Mouse (Mus musculus) left cerebral cortex, adult 2 months (tissue): ENCODE results near the gene Ptges3. TPM values are rescaled to one million over a fixed set of nuclear protein-coding genes. Genes with fewer than 3 reads are reported as not detected.

Experiments used
- DNase-seq, 2 experiments: peaks; one replicate each; pipeline ENCODE4 v3.0.0; 2021 to 2022; ENCODE audit warnings: low spot score in 2 of 2, mixed read lengths in 1 of 2; ENCODE audit errors: extremely low spot score in 1 of 2
- H3K27ac ChIP-seq: fragments of 200-600 bp; 2 replicates; pipeline ENCODE4 v1.8.1; 2022
- H3K4me3 ChIP-seq: fragments of 200-600 bp; 2 replicates; pipeline ENCODE4 v1.8.1; 2022
- CTCF ChIP-seq: fragments of 200-600 bp; IDR thresholded peaks from 2 replicates; pipeline ENCODE4 v1.8.1; 2022; ENCODE audit warnings: antibody characterized with exemption, mild to moderate bottlenecking, moderate library complexity
- intact Hi-C: fragments of 180-260 bp; cut with DNase I; formaldehyde crosslinking; loops from one replicate; pipeline ENCODE4 v1.15.1; 2025
- microRNA-seq, 2 experiments: library from miRNA; unstranded; fragments of <30 nt; microRNA quantifications; one replicate each; pipeline ENCODE4 v1.2.0; 2021
- total RNA-seq, 2 experiments: library from RNA; stranded (reverse); gene quantifications; 2 replicates each; pipeline ENCODE4 v1.2.3; 2021

Ptges3 gene
- total RNA-seq, 2 experiments from 2014 or later: 121 to 123 TPM

DNA sequence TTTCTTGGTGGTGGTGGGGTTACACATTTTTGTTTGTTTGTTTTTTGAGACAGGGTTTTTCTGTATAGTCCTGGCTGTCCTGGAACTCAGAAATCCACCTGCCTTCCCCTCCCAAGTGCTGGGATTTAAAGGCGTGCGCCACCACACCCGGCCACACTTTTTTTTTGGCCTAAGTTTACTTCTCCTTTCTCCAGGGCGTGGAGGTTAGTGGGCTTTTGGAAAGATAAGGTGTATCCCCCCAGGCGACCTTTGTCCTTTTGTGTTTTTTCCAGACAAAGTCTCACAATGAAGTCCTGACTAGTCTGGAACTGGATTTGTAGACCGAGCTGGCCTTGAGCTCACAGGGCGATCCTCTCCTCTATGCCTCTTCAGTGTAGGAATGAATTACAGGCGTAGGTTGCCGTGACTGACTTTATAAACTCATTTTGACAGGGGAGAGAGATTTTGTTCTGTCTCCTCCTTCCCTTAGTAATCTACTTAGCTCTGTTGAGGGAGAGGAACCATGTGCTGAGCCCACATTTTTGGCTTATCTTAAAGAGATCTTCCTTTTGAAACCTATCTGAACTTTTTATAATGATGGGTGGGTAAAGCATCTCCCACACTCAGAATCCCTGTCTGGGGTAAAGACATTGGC lies 36.4 kb downstream of the Ptges3 start:
- intact Hi-C loops: no loop called here
- DNase-seq: no peak
- TF ChIP-seq CTCF: no peak

DNA sequence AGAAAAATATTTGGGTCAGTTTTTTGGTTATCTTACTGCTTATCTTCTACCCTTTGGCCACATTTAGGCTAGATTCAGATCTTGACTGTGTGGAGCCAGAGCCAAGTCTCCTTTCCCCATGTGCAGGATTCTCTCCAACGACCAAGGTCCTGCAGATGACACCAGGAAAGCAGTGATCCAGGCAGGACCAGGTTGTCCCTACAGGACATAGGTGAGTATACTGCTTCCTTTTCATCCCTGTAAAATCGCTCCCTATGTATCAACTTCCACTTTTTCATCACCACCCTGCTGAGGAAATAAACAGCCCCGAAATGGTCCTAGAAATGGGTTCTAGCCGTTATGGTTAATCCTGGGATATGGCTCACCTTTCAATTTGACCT lies 37.5 kb downstream of the Ptges3 start:
- TF ChIP-seq CTCF: no peak
- H3K4me3 ChIP-seq: peak overlapping the region; percentile 92
- no peak for DNase-seq
- H3K27ac ChIP-seq: no peak overlapping the region; the same call in 1 of the 2 replicates
- intact Hi-C loops: loop anchor here (2.0 kb wide), 1 partner anchor 36 kb away; no protein-coding TSS in a partner anchor

More for the DNA sequence above, 36.4 kb downstream of the Ptges3 start:
- H3K4me3 ChIP-seq: no peak overlapping the region
- no peak overlapping the region for H3K27ac ChIP-seq

DNA sequence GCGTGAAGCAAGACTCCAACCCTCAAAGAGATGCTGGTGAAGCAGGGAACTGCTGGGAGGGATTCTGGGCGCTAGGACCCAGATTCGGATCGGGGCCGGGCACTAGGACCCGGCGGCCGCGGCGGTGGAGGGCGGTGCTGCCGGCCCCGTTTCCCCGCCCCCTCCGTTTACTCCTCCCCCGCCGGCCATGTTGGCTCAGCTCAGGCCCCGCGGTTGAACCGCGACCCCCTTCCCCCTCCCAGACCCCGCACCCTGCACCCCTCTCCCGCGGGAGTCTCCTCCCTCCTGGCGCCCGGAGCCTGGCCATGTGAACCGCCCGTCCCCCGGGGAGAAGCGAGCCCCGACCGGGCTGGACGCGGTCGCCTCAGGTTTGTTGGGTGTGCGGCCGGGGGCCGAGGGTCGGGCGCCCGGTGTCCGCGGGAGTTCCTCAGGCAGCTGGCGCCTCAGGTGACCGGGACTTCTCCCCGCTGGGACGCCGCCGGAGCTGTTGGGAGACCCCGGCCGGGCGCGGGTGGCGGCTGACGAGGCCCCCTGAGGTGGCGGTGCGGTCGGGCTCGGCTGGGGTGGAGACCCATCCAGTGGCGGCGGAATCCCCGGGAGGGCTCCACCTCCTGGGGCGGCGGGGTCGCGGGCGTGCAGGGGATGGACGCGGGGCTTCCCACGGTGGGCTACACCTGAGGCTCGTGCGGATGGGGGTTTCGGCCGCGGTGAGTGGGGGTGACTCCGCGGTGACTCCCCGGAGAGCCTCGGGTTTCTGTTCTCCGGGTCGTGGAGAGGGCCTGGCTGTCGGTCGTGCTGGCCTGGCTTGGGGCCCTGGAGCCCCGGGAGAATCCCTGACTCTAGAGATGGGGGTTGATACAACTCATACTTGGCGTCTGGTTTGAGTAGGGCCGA lies 38.2 kb downstream of the Ptges3 start:
- Histone ChIP-seq H3K4me3 (peak overlapping the region; percentile 92), H3K27ac (peak overlapping the region; percentile 76)
- TF ChIP-seq CTCF: peak; percentile 46
- peak; percentile 86 to 89 for DNase-seq
- intact Hi-C loops: loop anchor here (2.0 kb wide), 1 partner anchor 36 kb away; no protein-coding TSS in a partner anchor

DNA sequence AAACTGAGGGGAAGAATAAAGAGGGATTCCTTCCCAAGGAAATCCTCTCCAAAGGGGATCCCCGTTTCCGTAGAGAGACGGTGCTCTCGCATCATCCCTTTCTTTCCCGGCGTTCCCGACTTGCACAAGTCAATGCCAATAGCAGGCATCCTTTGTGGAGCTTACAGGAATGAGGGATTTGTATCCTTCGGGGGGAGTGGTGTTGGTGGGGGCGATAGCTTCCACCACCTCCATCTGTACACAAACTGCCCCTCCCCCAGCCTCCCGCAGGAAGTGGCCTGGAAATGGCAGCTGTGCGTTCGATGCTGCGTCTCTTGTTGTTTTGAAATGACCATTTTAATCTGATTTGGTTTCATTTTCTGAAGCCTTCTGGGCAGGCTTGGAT lies 38.8 kb downstream of the Ptges3 start:
- peak overlapping the region; percentile 92 for H3K4me3 ChIP-seq
- no peak for TF ChIP-seq CTCF
- peak; percentile 52 to 57 for DNase-seq
- peak overlapping the region; percentile 76 for H3K27ac ChIP-seq
- intact Hi-C loops: loop anchor here (2.0 kb wide), 1 partner anchor 35 kb away; no protein-coding TSS in a partner anchor

DNA sequence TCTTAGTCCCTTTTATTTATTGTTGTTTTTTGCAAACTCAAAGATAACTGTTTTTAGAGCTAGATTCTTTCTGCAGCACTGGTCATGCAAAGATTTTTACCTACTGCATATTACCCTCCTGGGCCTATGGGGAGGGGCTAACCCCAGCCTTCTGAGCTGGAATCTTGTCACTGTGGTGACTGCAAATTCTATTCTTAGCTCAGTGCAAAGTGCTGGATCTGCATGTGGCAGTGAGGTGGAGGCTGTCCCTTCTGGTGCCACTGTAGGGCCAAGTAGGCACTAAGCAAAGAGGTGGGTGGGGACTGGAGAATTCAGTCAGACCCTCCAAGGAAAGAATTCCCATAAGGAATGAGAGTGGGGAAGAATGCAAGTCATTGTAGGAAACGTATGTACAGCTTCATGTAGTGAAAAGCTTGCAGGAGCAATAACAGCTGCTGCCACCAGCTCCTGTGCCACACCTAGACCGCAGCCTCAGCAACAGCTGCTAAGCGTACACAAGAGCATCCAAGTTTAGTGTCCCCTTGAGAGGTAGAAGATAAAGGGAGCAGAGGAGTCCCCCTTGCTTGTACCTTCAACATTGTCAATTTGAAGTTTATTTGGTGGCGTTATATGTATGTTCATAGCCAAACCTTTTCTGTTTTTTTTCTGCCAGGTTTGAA lies 51.5 kb downstream of the Ptges3 start:
- H3K27ac ChIP-seq: 0 out of 2 replicates have a peak overlapping the region, but pooled peaks have one; percentile 1
- intact Hi-C loops: no loop called here
- TF ChIP-seq CTCF: no peak
- H3K4me3 ChIP-seq: no peak overlapping the region
- no peak for DNase-seq

DNA sequence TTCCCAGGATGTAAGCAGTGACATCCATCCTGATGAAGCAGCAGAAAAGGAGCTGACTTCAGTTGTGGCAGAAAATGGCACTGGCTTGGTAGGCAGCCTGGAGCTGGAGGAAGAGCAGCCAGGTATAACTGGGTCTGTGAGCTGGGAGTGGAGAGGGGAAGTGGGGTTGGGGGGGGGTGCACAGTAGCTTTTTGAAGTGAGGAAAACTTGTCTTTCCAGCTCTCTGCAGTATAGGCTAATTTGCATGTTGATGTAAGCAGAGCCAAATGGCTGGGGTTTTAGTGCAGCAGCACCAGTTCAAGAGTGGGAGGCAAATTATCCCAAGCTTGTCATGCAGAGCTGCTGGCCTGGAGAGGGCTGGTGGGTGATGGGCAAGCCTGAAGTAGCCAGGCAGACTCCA lies 52.5 kb downstream of the Ptges3 start:
- Histone ChIP-seq H3K4me3 (no peak overlapping the region), H3K27ac (no peak overlapping the region)
- TF ChIP-seq CTCF: no peak
- intact Hi-C loops: no loop called here
- no peak for DNase-seq

DNA sequence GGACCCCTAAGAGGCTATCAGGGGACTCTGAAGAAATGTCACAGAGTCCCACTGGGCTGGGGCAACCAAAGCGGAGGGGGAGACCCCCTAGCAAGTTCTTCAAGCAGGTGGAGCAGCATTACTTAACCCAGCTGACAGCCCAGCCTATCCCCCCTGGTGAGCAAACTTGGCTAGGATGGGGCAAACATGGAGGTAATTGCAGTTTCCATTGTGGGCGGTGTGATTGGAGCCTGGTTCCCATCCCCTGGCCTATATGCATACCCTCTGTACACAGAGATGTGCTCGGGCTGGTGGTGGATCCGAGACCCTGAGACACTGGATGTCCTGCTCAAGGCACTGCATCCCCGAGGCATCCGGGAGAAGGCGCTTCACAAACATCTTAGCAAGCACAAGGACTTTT lies 65.1 kb downstream of the Ptges3 start:
- Histone ChIP-seq H3K4me3 (no peak overlapping the region), H3K27ac (no peak overlapping the region)
- no peak for TF ChIP-seq CTCF
- intact Hi-C loops: no loop called here
- DNase-seq: no peak

DNA sequence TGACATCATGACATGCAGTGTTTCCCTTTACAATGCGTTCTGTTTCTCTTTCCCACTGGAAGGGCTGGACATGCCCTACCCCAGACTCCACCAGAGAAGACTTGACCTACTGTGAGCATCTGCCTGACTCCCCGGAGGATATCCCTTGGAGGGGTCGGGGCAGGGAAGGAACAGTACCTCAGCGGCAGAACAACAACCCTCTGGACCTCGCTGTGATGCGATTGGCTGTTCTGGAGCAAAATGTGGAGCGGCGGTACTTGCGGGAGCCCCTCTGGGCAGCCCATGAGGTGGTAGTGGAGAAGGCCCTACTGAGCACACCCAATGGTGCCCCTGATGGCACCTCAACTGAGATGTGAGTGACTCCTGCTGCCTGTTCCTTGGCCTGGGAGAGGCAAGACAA lies 66.1 kb downstream of the Ptges3 start:
- no peak for DNase-seq
- no peak for TF ChIP-seq CTCF
- Histone ChIP-seq H3K27ac (no peak overlapping the region), H3K4me3 (no peak overlapping the region)
- intact Hi-C loops: no loop called here

DNA sequence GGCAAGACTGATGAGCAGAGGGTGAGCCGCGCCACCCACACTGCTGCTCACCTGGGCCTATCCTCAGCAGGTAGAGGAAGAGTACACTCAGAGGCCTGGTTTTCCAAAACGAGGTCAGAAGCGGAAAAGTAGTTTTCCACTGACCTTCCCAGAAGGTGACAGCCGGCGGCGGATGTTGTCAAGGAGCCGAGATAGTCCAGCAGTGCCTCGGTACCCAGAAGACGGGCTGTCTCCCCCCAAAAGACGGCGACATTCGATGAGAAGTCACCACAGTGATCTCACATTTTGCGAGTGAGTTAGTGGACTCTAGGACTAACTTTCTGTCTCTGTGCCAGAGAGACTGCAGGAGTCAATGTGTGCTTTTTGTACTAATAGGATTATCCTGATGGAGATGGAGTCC lies 67.2 kb downstream of the Ptges3 start:
- no peak for DNase-seq
- no peak overlapping the region for H3K27ac ChIP-seq
- no peak for TF ChIP-seq CTCF
- intact Hi-C loops: no loop called here
- H3K4me3 ChIP-seq: no peak overlapping the region

Small RNA genes lying within 50 kb of the gene (microRNA-seq; reads per million reads assigned to microRNA genes)
- gene Mir677: 14.3 to 34.3 reads per million in 2 experiments

Other genes with a start within 250 kb of the Ptges3 start
- gene Rdh19, start 209.0 kb upstream of the Ptges3 start, total RNA-seq: not detected
- gene Rdh16f2, start 192.5 kb upstream of the Ptges3 start, total RNA-seq: not detected
- gene Rdh7, start 170.1 kb upstream of the Ptges3 start, total RNA-seq: not detected
- gene Sdr9c7, start 160.4 kb upstream of the Ptges3 start, total RNA-seq: not detected
- gene Hsd17b6, start 51.3 kb upstream of the Ptges3 start, total RNA-seq: not detected
- gene Prim1, start 43.8 kb upstream of the Ptges3 start, total RNA-seq: 1 to 10 TPM; 7.9 to 8.1 TPM
- gene Naca, start 23.4 kb upstream of the Ptges3 start, total RNA-seq: 100 to 1,000 TPM; 310 to 314 TPM
- gene Atp5b, start 24.3 kb downstream of the Ptges3 start, total RNA-seq: 1,000 to 10,000 TPM; 1,628 to 1,633 TPM
- 10 to 100 TPM; 42.2 to 45.1 TPM for gene Baz2a, start 32.6 kb downstream of the Ptges3 start, total RNA-seq
- 10 to 100 TPM; 15.6 to 16.4 TPM for gene Rbms2, start 121.3 kb downstream of the Ptges3 start, total RNA-seq
- gene Gls2, start 135.5 kb downstream of the Ptges3 start, total RNA-seq: 10 to 100 TPM; 36.2 to 37.1 TPM
- 10 to 100 TPM in 1 of 2 experiments, 1 to 10 TPM in 1; 9.5 to 10.4 TPM for gene Spryd4, start 152.9 kb downstream of the Ptges3 start, total RNA-seq
- not detected for gene Mip, start 166.9 kb downstream of the Ptges3 start, total RNA-seq
- 1 to 10 TPM; 8.2 to 9.1 TPM for gene Timeless, start 173.1 kb downstream of the Ptges3 start, total RNA-seq
- gene Apon, start 195.1 kb downstream of the Ptges3 start, total RNA-seq: not detected
- gene Apof, start 209.7 kb downstream of the Ptges3 start, total RNA-seq: not detected
- 10 to 100 TPM; 29.2 to 31.5 TPM for gene Stat2, start 211.6 kb downstream of the Ptges3 start, total RNA-seq
- gene Il23a, start 239.8 kb downstream of the Ptges3 start, total RNA-seq: not detected
- 10 to 100 TPM; 15.8 TPM for gene Pan2, start 244.4 kb downstream of the Ptges3 start, total RNA-seq